Mouse (Mus musculus) ZHBTc4 (cell line): Measurements from ENCODE around the gene Cask.
"Not testable (repeated sequence)": the region's sequence is repeated elsewhere in the genome, so short reads cannot be mapped to it uniquely, and the experiment has no call there.

Experiments
- DNase-seq: peaks from one replicate; pipeline ENCODE4 v3.0.0-alpha.2; 2011; ENCODE audit warnings: low read depth, low spot score

Gene Cask

DNA sequence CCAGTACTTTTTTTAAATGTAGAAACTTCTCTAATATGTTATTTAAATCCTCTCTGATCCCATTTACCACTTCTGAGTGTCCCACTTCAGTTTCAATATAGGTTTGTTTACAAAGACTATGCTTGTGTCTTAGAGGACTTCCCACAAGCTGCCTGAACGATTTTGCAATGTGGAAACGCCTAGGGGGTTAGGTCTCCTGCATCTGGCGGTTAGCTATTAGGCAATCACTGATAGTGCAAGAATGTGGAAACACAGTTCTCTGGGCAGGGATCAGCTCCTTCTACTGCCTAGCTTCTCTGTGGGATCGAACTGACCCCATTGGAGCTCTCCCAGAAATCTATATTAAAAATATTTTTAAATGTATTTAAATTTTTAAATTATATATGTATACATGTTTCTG lies at the start of gene Cask:
Cask (minus strand) TSS at position 83 of the 400 bp plus-strand sequence.
- peak; percentile 9 for DNase-seq

DNA sequence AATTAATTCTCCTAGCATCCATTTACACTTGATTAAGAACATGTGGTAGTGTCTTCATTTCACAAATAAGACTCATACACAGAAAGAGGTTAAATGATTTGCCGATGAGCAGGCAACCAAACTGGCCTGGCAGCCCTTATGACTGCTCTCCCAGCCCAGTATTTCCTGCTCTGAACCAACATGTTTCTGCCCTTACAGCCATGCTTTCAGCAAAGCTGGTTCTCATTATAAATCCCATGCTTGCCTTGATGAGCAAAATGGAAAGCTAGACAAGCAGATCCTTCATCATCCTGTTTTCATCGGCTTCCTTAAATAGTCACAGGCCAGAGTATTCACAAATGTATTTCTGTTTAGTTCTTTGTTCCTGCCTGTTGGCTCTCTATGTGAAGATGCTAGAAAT lies 38.8 kb upstream of the Cask start:
- DNase-seq = no peak

DNA sequence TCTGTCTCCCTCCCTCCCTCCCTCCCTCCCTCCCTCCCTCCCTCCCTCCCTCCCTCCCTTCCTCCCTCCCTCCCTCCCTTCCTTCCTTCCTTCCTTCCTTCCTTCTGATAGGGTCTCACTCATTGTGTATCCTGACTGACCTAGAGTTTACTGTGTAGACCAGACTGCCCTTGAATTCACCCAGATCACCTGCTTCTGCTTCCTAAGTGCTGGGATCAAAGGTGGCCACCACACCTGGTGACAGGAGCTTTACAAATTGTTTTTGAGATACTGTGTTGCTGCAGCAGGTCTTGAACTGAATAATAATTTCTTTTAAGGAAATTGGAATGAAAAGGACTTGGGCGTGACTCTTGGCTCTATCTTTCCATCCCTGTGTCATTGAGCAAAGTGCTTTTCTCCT lies 33.2 kb upstream of the Cask start:
- DNase-seq = no peak

DNA sequence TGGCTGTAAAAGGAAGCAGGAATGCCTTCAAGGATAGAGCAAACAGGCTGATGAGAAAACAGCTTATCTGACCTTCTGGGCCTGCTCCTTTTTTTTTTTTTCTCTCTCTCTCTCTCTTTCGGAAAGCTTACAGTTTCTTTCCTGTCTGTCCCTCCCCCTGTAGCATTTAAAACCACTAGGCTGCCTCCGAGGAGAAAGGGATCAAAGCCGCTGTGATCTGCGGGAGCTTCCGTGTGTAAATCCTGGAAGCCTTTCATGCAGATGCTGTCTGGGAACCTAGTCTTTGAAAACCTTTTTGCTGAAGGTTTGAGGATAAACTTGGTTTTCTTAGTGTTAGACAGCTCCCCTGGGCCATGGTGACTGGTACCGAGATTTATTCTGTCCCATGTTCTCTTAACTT lies 30.8 kb upstream of the Cask start:
- DNase-seq = peak; percentile 51

DNA sequence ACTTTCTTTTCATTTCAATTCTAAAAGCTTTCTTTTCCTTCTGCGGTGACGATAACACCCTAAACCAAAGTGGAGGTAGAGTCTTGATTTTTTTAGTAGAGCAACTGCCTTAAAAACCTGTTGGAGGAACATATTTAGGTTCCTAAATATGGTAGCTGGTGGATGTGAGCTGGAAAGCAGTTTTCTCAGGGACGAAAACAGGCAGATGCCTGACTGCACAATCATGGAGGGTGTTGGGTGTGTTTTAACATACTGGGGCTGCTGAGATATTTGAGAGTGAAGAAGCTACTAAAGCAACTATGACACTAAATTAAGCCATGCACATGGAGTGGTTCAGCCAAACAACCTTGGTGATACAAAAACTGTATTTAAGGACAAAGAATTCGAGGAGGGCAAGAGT lies 9.0 kb upstream of the Cask start:
- DNase-seq = no peak

DNA sequence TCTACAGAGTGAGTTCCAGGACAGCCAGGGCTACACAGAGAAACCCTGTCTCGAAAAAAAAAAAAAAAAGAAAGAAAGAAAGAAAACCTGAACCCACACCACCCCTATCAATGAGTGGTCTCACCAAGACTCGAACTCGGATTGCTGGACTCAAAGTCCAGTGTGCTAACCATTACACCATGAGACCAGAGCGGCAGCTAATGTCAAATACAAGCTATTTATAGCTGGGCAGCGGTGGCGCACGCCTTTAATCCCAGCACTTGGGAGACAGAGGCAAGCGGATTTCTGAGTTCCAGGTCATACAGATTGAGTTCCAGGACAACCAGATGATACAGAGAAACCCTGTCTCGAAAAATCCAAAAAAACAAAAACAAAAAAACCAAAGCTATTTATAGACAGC lies 7.9 kb upstream of the Cask start:
- DNase-seq = peak; percentile 57

DNA sequence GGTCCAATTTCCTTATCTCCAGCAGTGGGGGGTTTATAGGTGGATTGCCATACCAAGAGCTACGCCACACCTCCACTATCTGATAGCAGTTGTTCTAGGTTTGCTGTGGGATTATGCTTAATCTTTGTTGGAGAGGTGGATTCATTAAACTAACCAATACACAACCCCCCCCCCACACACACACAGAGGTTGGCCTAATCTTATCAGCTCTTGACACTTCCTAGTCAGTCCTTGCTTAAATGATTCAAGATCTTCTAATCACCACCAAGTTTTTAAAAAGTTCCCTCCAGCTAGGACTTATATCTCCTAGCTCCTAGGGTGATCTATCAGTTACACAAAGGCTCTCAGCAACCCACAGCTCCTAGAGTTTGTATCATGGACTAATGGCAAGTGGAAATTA lies 2.7 kb downstream of the Cask start:
- DNase-seq = no peak

DNA sequence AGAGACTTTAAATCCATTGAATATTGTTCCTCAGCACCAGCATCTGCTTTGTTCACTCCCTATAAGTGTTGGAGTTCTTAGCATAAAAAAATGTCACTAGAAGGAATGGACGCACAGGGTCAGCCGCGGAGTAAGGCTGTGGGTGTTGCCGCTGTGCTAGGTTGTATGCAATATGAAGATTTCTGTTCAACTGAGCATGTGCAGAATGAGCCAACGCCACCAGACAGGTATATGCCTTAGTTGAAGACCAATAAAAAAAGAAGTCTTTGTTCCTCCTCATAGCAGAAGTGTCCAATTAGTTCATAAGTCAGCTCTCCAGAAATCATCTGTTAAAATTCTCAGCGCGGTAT lies 3.7 kb downstream of the Cask start:
- DNase-seq = peak; percentile 1

DNA sequence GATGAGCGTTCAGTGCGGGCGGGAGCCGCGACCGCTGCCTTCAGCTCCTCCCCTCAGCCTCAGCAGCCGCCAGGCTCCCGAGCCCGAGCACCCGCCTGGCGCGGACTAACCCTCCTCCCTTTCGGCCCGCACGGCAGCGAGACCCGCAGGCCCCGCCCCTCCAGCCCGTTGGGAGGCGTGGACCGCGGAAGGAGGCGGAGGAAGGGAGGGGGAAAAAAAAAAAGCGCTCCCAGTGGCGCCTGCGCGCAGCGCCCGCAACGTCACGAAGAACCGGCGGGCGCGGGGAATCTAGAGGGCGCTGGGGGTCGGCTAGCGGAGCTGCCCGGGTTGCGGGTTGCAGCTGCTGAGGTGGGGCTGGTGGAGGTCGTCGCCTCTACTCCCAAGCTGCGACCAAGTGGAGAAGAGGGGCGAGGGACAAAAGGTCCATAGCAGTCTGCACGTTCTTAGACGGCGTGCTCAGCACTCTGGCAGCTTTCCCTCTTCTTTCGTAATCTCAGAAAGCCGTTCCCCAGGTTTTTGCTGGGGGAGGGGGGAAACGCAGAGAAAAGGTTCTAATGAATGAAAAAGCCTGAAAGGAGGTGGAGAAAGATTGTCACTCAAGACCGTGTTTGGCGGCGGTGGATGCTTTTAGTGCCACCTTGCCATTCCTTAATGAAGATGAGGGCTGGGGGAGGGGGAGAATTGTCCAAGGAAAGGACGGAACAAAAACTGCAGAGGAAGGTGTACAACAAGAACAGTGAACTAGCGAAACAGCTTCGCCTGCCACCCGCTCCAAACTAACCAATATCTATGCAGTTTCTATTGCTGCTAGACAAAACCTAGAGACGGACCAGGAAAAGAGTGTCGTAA lies 4.3 kb downstream of the Cask start:
- DNase-seq = peak; percentile 93

DNA sequence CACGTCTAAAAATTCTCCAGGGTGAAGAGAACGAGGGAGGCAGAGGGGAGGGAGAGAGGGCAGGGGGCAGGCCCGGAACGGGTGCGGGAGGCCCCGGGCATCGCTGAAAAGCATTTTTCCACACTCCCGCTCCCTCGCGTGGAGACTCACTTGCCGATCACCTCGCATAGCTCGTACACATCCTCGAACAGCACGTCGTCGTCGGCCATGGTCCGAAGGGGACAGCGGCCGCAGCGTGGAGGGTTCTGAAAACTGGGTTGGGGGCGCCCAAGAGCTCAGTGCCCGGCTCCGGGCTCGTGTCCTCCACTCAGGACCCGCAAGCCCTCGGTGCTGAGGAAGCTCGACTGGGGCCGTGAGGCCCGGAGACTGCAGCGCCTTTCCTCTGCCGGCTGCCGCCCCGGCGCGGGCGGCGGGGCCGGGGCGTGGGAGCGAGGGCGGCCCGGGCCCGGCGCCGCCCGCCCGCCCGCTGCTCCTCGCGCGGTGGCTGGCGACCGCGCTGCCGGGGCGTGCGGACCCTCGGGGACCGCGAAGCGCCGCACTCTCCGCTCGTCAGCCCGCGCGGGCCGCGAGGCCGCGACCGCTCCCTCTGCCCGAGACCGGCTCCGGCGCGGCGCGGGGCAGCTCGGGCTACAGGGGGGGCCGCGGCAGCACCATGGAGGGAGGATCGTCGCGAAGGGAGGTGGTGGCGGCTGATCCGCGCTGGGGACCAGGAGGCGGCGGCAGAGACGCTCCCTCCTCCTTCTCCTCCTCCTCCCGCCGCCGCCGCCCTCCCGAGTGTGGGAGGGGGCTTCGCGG lies 5.1 kb downstream of the Cask start:
- peak; percentile 41 for DNase-seq

DNA sequence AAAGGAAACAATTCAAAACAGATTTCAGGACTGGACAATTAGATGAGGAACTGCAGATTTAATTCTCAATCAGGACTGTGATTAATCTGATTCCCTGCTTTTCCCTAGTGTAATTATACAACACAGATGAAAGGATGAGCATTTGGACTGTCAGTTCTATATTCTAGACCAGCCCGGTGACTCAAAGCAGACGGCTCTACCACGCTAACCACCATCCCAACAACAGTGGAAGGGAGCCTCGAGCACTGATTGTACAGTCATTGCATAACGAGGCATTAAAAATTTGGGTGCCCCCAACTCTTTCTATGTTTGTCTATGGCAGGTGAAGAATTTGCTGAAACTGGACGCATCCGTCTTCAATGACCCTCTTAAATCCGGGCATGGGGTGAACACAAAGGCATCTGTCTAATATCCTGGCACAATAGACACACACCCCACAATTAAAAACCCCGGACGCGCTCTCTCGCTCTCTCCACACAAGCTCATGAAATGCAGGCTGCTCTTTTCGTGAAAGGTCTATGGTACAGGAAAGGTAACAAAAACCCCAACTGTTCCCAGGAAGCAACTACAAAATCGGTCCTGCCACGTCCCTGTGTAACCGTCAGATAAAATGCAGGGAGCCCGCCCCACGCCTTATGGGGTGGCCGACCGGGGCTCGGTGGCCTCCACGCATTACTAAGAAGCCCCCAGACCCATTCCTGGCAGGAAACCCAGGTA lies 5.9 kb downstream of the Cask start:
- peak; percentile 1 for DNase-seq

DNA sequence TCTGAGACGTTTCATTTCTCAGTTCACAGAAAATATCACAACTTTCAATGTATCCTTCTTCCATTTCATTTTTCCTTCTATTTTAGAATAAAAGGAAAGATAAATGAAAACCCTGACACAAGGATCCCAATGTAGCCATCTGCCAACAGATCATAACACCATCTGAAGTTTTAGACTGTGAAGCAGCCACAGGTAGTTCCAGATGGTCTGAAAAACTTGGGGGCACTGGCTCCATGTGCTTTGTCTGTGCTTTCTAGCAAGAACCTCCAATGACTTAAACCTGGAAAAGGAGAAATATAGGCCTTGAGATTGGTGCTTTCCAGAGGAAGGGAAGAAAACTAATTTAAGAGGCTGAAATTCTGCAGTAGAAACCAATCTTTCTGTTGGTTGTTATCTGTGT lies 28.4 kb downstream of the Cask start:
- no peak for DNase-seq

DNA sequence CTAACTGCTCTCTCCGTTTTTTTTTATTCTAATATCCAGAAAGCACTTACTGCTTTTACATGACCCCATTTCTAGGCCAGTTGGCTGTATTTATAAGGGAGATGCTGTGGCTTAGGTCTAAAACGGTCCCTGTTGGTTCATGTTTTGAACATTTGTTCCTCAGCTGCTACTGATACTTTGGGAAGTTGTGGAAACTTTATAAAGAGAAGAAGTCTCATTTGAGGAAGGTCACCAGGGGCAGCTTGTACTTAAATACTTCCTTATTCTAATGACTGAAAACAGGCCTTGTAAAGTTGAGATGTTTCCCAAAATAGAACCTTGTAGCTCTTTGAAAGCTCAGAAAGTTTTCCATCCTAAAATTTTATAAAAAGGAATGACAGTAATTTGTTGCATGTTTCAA lies 52.4 kb downstream of the Cask start:
- no peak for DNase-seq

DNA sequence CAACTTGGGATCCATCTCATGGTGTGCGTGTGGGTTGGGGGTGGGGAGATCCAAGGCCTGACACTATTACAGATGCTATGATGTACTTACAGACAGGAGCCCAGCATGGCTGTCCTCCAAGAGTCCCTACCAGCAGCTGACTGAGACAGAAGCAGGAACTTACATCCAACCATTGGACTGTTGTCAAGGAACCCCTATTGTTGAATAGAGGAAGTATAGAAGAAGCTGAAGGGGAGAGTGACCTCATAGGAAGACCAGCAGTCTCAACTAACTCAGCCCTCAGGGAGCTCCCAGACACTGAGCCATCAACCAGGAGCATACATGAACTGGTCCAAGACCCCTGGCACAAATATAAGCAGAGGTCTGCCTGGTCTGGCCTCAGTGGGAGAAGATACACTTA lies 85.5 kb downstream of the Cask start:
- no peak for DNase-seq

DNA sequence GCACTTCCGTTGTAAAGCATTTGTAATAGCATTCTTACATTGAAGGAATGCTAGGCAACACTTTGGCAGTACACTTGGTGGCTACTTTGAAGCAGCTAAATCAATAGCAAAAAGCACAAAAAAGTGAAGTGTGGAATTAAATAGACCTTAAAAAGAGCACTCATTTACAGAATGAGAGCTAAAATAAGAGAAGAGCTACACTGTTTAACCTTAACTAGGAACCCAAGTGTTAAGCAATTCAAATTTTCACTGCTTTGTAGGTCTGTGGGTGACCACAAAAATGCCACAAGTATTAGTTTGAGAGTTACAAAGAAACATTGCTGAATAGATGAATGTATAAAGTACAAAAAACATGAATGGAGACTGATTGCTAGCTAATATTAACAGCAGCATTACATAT lies 86.1 kb downstream of the Cask start:
- DNase-seq = no peak

DNA sequence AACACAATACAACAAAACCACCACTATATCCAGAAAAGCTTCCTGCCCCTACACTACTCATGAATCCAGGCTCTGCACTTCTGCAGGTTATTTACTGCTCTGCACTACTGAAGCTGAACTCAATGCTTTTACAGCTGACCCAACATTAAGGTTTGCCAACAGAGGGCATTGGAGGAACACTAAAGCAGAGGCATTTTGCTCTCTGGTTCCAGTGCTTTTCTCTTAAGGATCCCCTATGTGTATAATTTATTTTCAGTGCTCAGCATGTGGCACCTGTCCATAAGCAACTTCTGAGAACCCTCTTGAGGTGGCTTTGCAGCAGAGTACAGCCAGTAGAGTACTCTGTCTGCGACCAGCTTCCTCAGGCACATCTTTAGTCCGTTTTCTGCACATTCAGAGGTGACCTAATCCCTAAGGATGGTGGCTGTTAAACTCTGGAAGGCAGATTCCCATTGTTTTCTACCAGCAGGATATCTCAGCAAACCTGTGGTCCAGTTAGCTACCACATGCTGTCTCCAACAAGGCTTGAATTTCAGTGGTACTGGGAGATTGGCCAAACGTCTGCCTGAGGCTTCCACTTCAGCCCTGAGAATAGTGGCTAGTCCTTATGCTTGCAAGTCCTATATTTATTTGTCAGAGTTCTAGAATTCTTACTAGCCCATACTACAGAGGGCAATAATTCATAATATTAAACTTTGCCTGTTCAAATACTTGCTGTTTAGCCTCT lies 93.7 kb downstream of the Cask start:
- peak; percentile 10 for DNase-seq

DNA sequence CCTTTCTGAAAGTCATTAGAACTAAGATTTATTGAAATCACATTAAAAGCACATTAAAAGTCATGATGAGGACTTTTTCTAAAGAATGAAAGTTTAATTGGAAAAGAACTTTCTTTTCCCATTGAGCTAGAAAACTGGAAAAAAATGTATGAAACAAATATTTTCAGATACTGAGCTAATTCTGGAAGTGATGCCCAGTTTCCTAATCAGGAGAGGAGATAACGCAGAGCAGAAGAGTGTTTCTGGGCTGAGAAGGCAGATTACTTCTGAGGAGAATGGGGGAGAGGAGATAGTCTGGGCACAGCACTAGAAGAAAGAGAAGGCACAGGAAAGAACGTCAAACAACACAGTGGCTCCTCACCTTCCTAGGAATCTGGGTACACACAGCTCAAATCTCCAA lies 110.1 kb downstream of the Cask start:
- DNase-seq = no peak

DNA sequence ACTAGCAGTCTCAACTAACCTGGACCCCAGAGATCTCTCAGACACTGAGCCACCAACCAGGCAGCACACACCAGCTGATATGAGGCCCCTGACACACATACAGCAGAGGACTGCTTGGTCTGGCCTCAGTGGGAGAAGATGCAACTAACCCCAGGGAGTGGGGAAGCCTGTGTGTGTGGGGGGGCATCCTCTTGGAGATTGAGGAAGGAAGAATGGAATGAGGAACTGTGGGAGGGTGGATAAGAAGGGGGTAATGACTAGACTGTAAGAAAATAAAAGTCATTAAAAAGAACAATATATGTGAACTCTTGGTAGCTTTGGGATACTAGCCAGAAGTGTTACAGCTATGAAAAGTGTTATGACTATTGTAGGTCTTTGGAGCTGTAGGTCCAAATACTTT lies 120.4 kb downstream of the Cask start:
- DNase-seq = not testable (repeated sequence)

DNA sequence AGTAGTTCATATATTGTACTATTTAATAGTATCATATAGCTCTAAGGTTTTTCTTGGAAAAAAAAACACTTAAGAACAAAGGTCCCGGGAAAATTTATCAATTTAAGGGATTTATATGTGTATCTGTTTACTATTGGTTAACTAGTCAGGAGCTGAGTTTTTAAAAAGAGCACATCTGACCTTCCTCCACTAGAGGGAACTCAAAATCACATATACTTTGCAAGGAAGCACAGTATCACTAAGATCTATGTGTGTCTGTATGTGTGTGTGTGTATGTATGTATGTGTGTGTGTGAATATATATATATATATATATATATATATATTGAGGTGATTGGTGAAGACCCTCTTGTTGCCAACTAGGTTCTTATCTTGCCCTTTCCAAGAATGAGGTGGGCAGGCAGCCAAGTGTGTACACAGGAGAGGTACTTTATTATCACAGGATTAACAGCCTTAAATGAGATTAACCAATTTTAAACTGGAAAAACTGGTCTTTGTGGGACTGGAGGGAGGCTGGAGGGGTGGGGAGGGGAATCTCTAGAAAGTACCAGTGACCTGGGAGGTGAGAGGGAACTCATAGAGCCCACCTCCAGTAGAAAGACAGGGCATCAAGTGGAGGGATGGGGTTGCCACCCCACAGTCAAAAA lies 121.2 kb downstream of the Cask start:
- no peak for DNase-seq

DNA sequence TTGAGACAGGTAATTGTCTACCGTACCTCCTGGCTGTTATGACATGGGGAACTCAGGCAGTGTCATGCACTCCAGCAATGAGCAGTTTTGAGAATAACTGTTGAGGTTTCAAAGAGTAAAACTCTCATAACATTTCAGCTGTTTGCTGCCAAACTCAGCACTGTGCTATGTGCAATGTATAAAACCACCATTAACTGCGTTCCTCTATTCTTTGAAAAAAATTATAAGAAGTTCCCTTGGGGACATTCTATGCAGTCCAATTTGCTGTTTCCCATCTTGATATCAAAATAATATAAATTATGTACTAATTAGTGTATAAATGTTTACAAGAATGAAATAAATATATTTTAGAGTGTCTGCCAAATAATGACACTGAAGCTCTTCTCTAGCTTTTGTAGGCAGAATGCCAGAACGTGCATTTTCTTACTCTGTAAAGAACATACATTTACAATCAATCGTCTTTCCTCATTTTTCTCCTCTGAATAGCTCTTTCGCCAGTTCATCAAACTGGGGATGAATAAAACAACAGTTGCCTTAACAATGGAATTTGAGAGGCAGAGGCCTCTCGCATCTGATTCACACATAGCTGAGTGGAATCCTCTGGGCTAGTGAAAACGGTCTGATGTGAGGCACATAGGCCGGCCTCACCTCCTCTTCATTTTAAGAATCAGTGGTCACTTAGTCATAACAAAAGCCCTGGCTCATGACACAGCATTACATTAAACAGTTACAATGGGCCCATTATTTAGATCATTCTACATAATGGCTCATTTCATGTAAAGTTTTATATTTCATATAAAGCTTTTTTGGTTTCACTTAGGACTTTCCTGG lies 125.4 kb downstream of the Cask start:
- DNase-seq = no peak
